Mouse (Mus musculus) liver, embryonic 11.5 days (tissue): ENCODE measurements around the gene Chchd6. TPM values are rescaled to one million over a fixed set of nuclear protein-coding genes. Genes with fewer than 3 reads are reported as not detected.

Experiments
- ATAC-seq: fragments of 200-750 bp; cut with Nextera tagmentation; replicated peaks from 2 replicates; pipeline ENCODE4 v1.8.0; 2017; ENCODE audit warnings: moderate number of reproducible peaks, mild to moderate bottlenecking, moderate TSS enrichment, moderate library complexity; ENCODE audit not compliant: low FRiP score
- DNase-seq: peaks from one replicate; pipeline ENCODE4 v3.0.0-alpha.2; 2017; ENCODE audit warnings: low spot score
- H3K27ac ChIP-seq: fragments of 300-500 bp; sonication (generic); 2 replicates; pipeline ENCODE4 v1.5.1; 2014; ENCODE audit warnings: mild to moderate bottlenecking, low read depth, low read length, control low read depth
- H3K27me3 ChIP-seq: fragments of 300-500 bp; sonication (generic); replicated peaks from 2 replicates; pipeline ENCODE4 v1.6.1; 2014; ENCODE audit warnings: low read length, mixed read lengths; ENCODE audit not compliant: control insufficient read depth, insufficient read depth
- H3K36me3 ChIP-seq: fragments of 300-500 bp; sonication (generic); 2 replicates; pipeline ENCODE4 v1.6.1; 2014; ENCODE audit warnings: mild to moderate bottlenecking, low read length, moderate library complexity, mixed read lengths; ENCODE audit not compliant: control insufficient read depth, insufficient read depth
- H3K4me1 ChIP-seq: fragments of 300-500 bp; sonication (generic); replicated peaks from 2 replicates; pipeline ENCODE4 v1.6.1; 2014; ENCODE audit warnings: low read length, mixed read lengths; ENCODE audit not compliant: control insufficient read depth, insufficient read depth
- H3K4me2 ChIP-seq: fragments of 300-500 bp; sonication (generic); 2 replicates; pipeline ENCODE4 v1.6.1; 2014; ENCODE audit warnings: mild to moderate bottlenecking, control low read depth, moderate library complexity
- H3K4me3 ChIP-seq: fragments of 300-500 bp; sonication (generic); 2 replicates; pipeline ENCODE4 v1.5.1; 2014; ENCODE audit warnings: low read depth, low read length, control low read depth
- H3K9ac ChIP-seq: fragments of 300-500 bp; sonication (generic); 2 replicates; pipeline ENCODE4 v1.6.1; 2014; ENCODE audit warnings: low read depth, low read length, control low read depth
- H3K9me3 ChIP-seq: fragments of 300-500 bp; sonication (generic); 2 replicates; pipeline ENCODE4 v1.6.1; 2016; ENCODE audit warnings: low read length, inconsistent platforms, mixed read lengths; ENCODE audit not compliant: control insufficient read depth
- WGBS: fragments of 180-500 bp; shearing (Covaris S2); extraction: QIAGEN DNeasy Blood & Tissue Kit; methylation state at CpG from one replicate; pipeline ENCODE4 v1.1.7; 2014; 5-methylcytosine and 5-hydroxymethylcytosine counted together
- polyA plus RNA-seq: library from polyadenylated mRNA; unstranded; fragments of >200 nt; fragmentation: Nextera tagmentation; extraction: Ambion mirVana; gene quantifications from 2 replicates; pipeline ENCODE4 v1.2.1, GENCODE M21; 2014

Gene Chchd6
- polyA plus RNA-seq, 1 experiment from 2014 or later = 43.2 TPM

DNA sequence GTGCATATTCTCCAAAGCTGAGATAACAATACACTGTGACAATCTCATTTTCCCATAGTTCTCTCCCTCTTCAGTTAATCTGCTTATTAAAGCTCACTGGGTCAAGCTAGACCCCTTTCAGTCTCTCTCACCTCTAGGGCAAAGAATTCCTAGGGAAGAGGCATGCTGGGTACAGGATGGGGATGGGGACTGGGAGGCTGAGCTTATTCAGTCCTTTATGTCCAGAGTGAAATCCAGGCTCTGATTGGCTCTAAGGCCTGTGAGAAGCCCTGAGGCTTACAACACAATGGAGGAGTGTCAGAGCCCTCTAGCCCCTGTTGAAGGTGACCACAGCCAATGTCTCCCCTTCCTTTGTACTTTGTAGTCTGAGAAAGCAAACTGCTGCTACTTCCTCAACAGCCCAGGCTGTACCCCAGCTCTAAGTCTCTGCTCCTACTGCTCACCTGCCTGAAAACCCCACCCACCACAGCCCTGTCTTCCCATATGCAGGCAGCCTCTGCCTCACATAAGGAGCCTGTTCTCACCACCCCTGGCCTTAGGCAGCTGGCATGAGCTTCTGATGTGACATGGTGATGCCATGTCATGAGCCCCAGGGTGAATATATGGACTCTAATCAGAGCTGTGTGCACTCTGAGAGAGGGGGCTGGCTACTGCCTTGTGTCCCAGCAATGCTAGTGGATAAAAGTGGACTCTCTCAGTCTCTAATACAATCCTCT lies 22.4 kb downstream of the Chchd6 start:
- H3K9ac ChIP-seq = no peak overlapping the region
- no peaks in the 10 kb centered on the region for H3K9me3 ChIP-seq
- H3K4me2 ChIP-seq = no peak overlapping the region
- H3K27ac ChIP-seq = no peak overlapping the region
- no peaks in the 10 kb centered on the region for H3K27me3 ChIP-seq
- DNase-seq = no peak
- H3K36me3 ChIP-seq = no peaks in the 10 kb centered on the region
- no peak overlapping the region for H3K4me3 ChIP-seq
- ATAC-seq = no peak
- H3K4me1 ChIP-seq = no peaks in the 10 kb centered on the region

DNA sequence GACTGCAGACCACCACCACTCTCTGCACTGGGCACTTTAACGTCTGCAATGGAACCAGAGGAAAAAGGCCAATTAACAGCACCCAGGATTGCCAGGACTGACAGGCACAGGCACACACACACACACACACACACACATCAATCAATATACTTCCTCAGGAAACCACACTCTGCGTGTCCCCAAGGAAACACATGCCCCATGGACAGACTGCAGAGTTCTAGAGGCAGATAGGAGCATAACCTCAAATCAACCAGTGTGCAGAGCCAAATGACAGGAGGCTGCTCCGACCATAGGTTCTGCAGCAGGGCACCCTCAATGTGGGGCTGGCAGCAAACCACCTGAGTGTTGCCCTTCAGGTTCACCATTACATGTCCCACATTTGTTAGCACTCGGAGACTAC lies 26.1 kb downstream of the Chchd6 start:
- DNase-seq (no peak), ATAC-seq (no peak)
- H3K27me3 ChIP-seq = no peaks in the 10 kb centered on the region
- H3K9ac ChIP-seq = no peak overlapping the region
- H3K9me3 ChIP-seq = no peaks in the 10 kb centered on the region
- H3K4me2 ChIP-seq = no peak overlapping the region
- no peaks in the 10 kb centered on the region for H3K4me1 ChIP-seq
- no peak overlapping the region for H3K4me3 ChIP-seq
- 45% methylated on average over 4 of the region's 4 CpGs for WGBS
- no peaks in the 10 kb centered on the region for H3K36me3 ChIP-seq
- H3K27ac ChIP-seq = no peak overlapping the region

DNA sequence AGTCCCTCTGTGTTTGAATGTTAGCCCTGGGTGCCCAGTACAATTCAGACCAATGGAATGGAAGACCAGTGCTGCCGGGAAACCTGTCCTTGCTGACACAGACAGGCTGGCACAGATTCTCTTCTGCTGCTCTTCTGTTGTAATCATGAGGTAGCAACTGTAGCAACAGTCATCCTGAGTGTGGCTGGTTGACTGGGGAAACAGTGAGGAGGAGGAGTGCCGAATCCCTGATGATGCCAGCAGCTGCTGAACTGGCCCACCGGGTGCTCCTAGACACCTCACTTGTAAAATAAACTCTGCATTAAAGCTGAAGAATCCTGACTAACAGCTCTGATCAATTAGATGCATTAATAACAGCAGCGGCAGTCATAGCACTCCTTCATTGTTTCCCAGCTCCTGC lies 28.7 kb downstream of the Chchd6 start:
- no peaks in the 10 kb centered on the region for H3K9me3 ChIP-seq
- H3K4me1 ChIP-seq = no peaks in the 10 kb centered on the region
- no peak overlapping the region for H3K9ac ChIP-seq
- no peak overlapping the region for H3K4me2 ChIP-seq
- no peak for DNase-seq
- H3K27me3 ChIP-seq = no peaks in the 10 kb centered on the region
- no peak overlapping the region for H3K27ac ChIP-seq
- no peak overlapping the region for H3K4me3 ChIP-seq
- no peak for ATAC-seq
- WGBS = 80% methylated on average over 4 of the region's 4 CpGs
- no peaks in the 10 kb centered on the region for H3K36me3 ChIP-seq

DNA sequence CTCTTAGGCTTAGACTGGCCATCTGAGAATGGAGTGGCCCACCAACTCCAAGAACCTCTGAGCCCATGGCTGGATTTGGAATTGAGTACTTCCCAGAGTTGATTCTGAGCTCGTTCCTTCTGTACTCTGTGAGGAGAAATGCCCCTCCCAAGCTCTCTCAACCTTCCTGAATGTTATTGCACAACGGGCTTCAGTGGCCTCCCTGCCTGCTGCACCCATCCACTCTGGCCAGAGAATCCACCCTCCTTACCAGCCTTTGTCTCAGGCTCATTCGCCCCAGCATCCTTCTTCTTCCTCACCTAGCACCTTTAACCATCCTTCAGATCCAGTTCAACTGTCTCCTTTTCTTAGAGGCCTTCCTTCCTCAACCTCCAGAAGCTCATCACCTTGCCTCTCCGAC lies 32.1 kb downstream of the Chchd6 start:
- no peaks in the 10 kb centered on the region for H3K27me3 ChIP-seq
- 81% methylated on average over 4 of the region's 4 CpGs for WGBS
- DNase-seq (no peak), ATAC-seq (no peak)
- no peak overlapping the region for H3K27ac ChIP-seq
- H3K36me3 ChIP-seq = no peaks in the 10 kb centered on the region
- no peak overlapping the region for H3K4me3 ChIP-seq
- H3K4me2 ChIP-seq = no peak overlapping the region
- no peaks in the 10 kb centered on the region for H3K9me3 ChIP-seq
- H3K9ac ChIP-seq = no peak overlapping the region
- H3K4me1 ChIP-seq = no peaks in the 10 kb centered on the region

DNA sequence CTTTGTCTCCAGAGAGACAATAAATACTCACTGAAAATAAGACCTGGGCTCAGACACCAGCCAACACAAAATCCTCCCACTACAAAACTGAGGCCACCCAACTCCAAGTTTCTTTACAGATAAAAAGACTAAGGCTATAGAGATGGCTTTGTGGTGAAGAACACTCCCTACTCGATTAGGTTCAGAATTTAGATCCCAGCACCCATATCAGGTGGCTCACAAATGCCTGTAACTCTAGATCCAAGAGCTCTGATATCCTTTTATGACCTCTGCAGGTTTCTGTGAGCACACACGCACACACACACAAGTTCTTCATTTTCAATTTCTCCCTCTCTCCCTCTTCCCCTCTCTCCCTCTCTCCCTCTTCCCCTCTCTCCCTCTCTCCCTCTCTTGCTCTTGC lies 34.6 kb downstream of the Chchd6 start:
- Histone ChIP-seq H3K27ac (no peak overlapping the region), H3K9ac (no peak overlapping the region), H3K36me3 (no peaks in the 10 kb centered on the region), H3K9me3 (no peaks in the 10 kb centered on the region), H3K27me3 (no peaks in the 10 kb centered on the region), H3K4me1 (no peaks in the 10 kb centered on the region), H3K4me3 (no peak overlapping the region), H3K4me2 (no peak overlapping the region)
- no peak for ATAC-seq
- 64% methylated on average over 2 of the region's 2 CpGs for WGBS
- DNase-seq = no peak

DNA sequence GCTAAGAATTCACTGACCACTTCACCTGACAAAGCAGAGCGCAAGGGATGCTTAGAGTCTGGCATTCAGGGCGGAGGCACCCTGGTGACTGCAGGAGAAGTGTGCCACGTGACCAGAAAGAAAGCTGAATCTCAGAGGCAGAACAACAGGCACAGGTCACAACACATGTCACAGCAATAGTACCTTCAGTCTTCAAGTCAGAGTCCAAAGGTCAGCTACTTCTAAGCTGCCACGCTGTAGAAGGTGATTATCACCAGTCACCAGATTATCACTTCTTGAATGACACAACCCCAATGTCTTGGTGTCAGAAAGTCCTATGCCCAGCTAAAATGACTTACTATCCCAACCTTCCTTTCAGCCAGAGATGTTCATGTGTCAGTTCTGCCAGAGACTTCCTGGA lies 37.8 kb downstream of the Chchd6 start:
- DNase-seq (no peak), ATAC-seq (no peak)
- Histone ChIP-seq H3K36me3 (no peaks in the 10 kb centered on the region), H3K27me3 (no peaks in the 10 kb centered on the region), H3K4me2 (no peak overlapping the region), H3K4me1 (no peaks in the 10 kb centered on the region), H3K27ac (no peak overlapping the region), H3K9ac (no peak overlapping the region), H3K9me3 (no peaks in the 10 kb centered on the region), H3K4me3 (no peak overlapping the region)
- 81% methylated on average over 4 of the region's 4 CpGs for WGBS

DNA sequence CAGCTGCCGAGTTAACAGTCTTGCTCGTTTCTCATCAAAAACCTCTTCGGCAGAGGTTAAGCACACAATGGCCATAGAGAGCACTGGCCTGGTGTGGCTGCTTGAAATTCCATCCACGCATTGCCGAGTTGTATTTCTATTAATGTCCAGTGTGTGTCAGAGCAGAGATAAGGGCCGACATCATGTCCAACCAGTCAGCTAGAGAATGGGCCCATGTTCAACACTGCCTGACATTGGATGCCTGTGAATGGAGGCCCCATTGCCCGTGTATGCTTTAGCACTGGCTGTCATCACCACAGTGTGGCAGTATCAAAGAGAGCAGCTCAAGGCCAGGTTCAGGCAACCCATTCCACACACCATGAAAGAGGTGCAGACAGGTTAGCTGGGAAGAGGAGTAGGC lies 38.9 kb downstream of the Chchd6 start:
- H3K36me3 ChIP-seq = no peaks in the 10 kb centered on the region
- DNase-seq (no peak), ATAC-seq (no peak)
- no peak overlapping the region for H3K9ac ChIP-seq
- H3K9me3 ChIP-seq = no peaks in the 10 kb centered on the region
- no peak overlapping the region for H3K4me2 ChIP-seq
- 64% methylated on average over 7 of the region's 7 CpGs for WGBS
- no peak overlapping the region for H3K27ac ChIP-seq
- no peaks in the 10 kb centered on the region for H3K27me3 ChIP-seq
- H3K4me1 ChIP-seq = no peaks in the 10 kb centered on the region
- H3K4me3 ChIP-seq = no peak overlapping the region

DNA sequence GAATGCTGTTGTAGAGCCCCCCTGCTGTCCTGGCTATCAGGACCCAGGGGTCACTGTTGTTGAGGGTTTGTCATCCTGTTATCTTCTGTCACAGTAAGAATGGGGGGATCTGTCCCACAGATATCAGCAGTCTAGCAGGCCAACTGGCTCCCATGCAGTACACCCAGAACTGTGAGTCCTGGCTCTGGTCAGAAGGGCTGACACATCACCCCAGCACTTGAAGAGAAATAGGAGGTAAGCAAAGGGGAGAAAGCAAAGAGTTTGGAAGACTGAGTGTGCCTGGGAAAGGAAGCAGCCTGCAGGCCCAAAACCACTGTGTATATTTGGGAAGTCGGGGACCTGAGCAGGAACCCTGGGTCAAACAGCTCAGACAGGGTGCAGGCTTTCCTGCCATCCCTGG lies 39.5 kb downstream of the Chchd6 start:
- Histone ChIP-seq H3K9me3 (no peaks in the 10 kb centered on the region), H3K4me2 (no peak overlapping the region), H3K9ac (no peak overlapping the region), H3K4me3 (no peak overlapping the region), H3K27me3 (no peaks in the 10 kb centered on the region), H3K36me3 (no peaks in the 10 kb centered on the region), H3K4me1 (no peaks in the 10 kb centered on the region), H3K27ac (no peak overlapping the region)
- ATAC-seq = no peak
- 82% methylated on average over 1 of the region's 1 CpGs for WGBS
- no peak for DNase-seq

DNA sequence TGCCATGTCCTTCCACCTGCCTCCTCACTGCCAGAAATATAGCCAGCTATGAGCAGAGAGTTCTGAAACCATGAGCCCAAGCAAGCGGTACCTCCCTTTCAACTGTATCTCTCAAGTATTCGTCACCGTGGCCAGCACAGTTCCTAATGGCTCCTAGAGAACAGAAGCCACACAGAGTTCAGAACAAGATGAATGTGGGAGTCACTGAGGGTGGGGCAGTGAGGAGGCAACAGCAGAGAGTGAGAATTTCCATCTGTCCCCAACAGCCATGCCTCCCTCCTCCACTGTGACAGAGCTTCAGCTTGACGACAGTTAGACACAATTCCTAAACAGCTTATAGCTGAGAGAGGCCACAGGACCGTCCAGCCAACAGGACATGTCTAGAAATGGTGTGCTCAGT lies 41.4 kb downstream of the Chchd6 start:
- no peak for DNase-seq

More for the DNA sequence above, 41.4 kb downstream of the Chchd6 start:
- H3K27ac ChIP-seq = no peak overlapping the region
- no peaks in the 10 kb centered on the region for H3K36me3 ChIP-seq
- H3K4me1 ChIP-seq = no peaks in the 10 kb centered on the region
- no peaks in the 10 kb centered on the region for H3K9me3 ChIP-seq
- no peak overlapping the region for H3K4me2 ChIP-seq
- 71% methylated on average over 5 of the region's 5 CpGs for WGBS
- ATAC-seq = no peak
- H3K4me3 ChIP-seq = no peak overlapping the region
- H3K27me3 ChIP-seq = no peaks in the 10 kb centered on the region
- no peak overlapping the region for H3K9ac ChIP-seq
